Mouse (Mus musculus) neural tube, embryonic 13.5 days (tissue): ENCODE measurements around the gene Unc5cl. TPM values are rescaled to one million over a fixed set of nuclear protein-coding genes. Genes with fewer than 3 reads are reported as not detected.

Experiments used
- ATAC-seq: fragments of 200-750 bp; cut with Nextera tagmentation; 2 replicates; pipeline ENCODE4 v1.8.0; 2017; ENCODE audit warnings: low read depth, mild to moderate bottlenecking, moderate TSS enrichment, moderate library complexity
- H3K27ac ChIP-seq: fragments of 300-500 bp; sonication (generic); replicated peaks from 2 replicates; pipeline ENCODE4 v1.5.1; 2015; ENCODE audit warnings: moderate library complexity, mild to moderate bottlenecking, inconsistent platforms
- H3K27me3 ChIP-seq: fragments of 300-500 bp; sonication (generic); 2 replicates; pipeline ENCODE4 v1.6.1; 2015; ENCODE audit warnings: mild to moderate bottlenecking, inconsistent platforms
- H3K36me3 ChIP-seq: fragments of 300-500 bp; sonication (generic); 2 replicates; pipeline ENCODE4 v1.6.1; 2015; ENCODE audit warnings: mild to moderate bottlenecking, inconsistent platforms
- H3K4me1 ChIP-seq: fragments of 300-500 bp; sonication (generic); replicated peaks from 2 replicates; pipeline ENCODE4 v1.6.1; 2015; ENCODE audit warnings: inconsistent platforms
- H3K4me2 ChIP-seq: fragments of 300-500 bp; sonication (generic); 2 replicates; pipeline ENCODE4 v1.6.1; 2015; ENCODE audit warnings: inconsistent platforms, mild to moderate bottlenecking, moderate library complexity
- H3K4me3 ChIP-seq: fragments of 300-500 bp; sonication (generic); 2 replicates; pipeline ENCODE4 v1.5.1; 2015; ENCODE audit warnings: mild to moderate bottlenecking, inconsistent platforms
- H3K9ac ChIP-seq: fragments of 300-500 bp; sonication (generic); 2 replicates; pipeline ENCODE4 v1.6.1; 2015; ENCODE audit warnings: moderate library complexity, mild to moderate bottlenecking, inconsistent platforms
- H3K9me3 ChIP-seq: fragments of 300-500 bp; sonication (generic); 2 replicates; pipeline ENCODE4 v1.6.1; 2016; ENCODE audit warnings: inconsistent platforms
- WGBS: fragments of 180-500 bp; shearing (Covaris S2); methylation state at CpG from one replicate; pipeline ENCODE4 v1.1.7; 2015; 5-methylcytosine and 5-hydroxymethylcytosine counted together
- polyA plus RNA-seq: library from polyadenylated mRNA; unstranded; fragments of >200 nt; fragmentation: Nextera tagmentation; extraction: Ambion mirVana; gene quantifications from 2 replicates; pipeline ENCODE4 v1.2.1, GENCODE M21; 2015

Unc5cl gene
- polyA plus RNA-seq, 1 experiment from 2014 or later = 0.18 TPM

- Histone ChIP-seq H3K4me1 (no peaks in the 10 kb centered on the region), H3K36me3 (peaks cover 31% of the 10 kb centered on the region), H3K9ac (no peak overlapping the region), H3K9me3 (no peaks in the 10 kb centered on the region), H3K27ac (no peak overlapping the region), H3K4me2 (no peak overlapping the region), H3K4me3 (no peak overlapping the region), H3K27me3 (no peaks in the 10 kb centered on the region)
- ATAC-seq = no peak
- 100% methylated on average over 1 of the region's 1 CpGs for WGBS
Measured at GRCm38 (mm10) chr17:48418781-48419180, 35.9 kb upstream of the Unc5cl start.

DNA sequence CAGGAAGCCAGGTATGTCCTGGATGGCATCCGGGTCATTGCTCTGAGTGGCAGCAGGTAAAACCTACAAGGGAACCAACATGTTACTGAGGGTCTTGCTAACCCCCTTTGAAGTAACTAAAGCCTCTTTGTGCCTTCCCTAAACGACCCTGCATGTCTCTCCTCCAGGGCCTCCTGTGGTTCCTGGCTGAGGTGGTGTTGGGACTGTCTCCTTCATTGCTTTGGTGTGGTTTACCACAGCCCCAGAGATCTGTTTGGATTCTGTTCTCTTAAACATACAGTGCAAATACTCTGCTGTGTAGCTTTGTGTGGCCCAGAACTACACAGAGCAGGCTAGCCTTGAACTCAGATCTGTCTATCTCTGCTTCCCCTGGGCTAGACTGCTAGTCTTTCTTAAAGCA, 35.1 kb upstream of the Unc5cl start:
- H3K9ac ChIP-seq = no peak overlapping the region
- H3K27ac ChIP-seq = no peak overlapping the region
- no peaks in the 10 kb centered on the region for H3K4me1 ChIP-seq
- no peak overlapping the region for H3K4me3 ChIP-seq
- H3K4me2 ChIP-seq = no peak overlapping the region
- no peaks in the 10 kb centered on the region for H3K27me3 ChIP-seq
- H3K9me3 ChIP-seq = no peaks in the 10 kb centered on the region
- peaks cover 26% of the 10 kb centered on the region for H3K36me3 ChIP-seq
- 62% methylated on average over 2 of the region's 2 CpGs for WGBS
- no peak for ATAC-seq

GRCm38 (mm10) chr17:48424237-48424636, 30.5 kb upstream of the Unc5cl start:
- Histone ChIP-seq H3K27me3 (no peaks in the 10 kb centered on the region), H3K4me2 (no peak overlapping the region), H3K36me3 (no peaks in the 10 kb centered on the region), H3K4me3 (no peak overlapping the region), H3K4me1 (peaks cover 17% of the 10 kb centered on the region), H3K9me3 (no peaks in the 10 kb centered on the region), H3K9ac (no peak overlapping the region), H3K27ac (no peak overlapping the region)
- 87% methylated on average over 9 of the region's 9 CpGs for WGBS
- no peak for ATAC-seq

DNA sequence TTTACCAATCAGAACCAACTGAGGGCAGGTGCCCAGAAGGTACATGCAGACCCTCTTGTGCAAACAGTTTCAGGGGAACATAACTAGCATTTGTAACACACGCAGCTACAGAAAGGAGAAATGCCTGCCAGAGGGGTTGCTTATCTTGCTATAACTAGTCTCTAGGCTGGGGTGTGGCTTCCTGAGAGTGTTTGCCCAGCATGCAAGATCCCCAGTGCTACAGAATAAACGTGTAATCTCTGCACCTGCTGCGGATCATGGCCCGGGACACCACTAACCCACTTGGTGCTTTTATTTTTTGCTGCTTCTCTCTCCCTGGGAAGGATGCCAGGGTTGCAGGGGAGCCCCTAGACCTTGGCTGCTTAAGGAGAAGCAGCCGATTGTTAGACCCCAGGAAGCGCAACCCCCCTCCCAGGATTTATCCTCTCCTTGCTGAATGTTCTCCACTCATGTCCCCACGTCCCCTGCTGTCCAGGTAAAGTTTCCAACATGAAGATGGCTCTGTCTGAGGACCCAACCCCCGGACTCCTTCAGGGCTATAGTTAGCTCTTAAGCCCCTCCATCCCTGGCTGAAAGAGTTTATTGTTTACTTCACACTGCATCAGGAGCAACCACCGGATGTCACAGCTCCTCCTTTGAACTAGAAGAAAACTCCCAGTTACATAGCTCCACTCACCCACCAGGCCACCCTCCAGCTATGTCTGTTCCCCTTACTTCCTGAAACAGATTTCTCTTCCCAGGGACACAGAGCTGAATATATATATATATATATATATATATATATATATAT, 28.7 kb upstream of the Unc5cl start:
- no peaks in the 10 kb centered on the region for H3K36me3 ChIP-seq
- 44% methylated on average over 9 of the region's 9 CpGs for WGBS
- H3K4me2 ChIP-seq = no peak overlapping the region
- no peaks in the 10 kb centered on the region for H3K9me3 ChIP-seq
- no peak overlapping the region for H3K27ac ChIP-seq
- no peak for ATAC-seq
- no peaks in the 10 kb centered on the region for H3K27me3 ChIP-seq
- no peak overlapping the region for H3K4me3 ChIP-seq
- no peak overlapping the region for H3K9ac ChIP-seq
- H3K4me1 ChIP-seq = peaks cover 17% of the 10 kb centered on the region

DNA sequence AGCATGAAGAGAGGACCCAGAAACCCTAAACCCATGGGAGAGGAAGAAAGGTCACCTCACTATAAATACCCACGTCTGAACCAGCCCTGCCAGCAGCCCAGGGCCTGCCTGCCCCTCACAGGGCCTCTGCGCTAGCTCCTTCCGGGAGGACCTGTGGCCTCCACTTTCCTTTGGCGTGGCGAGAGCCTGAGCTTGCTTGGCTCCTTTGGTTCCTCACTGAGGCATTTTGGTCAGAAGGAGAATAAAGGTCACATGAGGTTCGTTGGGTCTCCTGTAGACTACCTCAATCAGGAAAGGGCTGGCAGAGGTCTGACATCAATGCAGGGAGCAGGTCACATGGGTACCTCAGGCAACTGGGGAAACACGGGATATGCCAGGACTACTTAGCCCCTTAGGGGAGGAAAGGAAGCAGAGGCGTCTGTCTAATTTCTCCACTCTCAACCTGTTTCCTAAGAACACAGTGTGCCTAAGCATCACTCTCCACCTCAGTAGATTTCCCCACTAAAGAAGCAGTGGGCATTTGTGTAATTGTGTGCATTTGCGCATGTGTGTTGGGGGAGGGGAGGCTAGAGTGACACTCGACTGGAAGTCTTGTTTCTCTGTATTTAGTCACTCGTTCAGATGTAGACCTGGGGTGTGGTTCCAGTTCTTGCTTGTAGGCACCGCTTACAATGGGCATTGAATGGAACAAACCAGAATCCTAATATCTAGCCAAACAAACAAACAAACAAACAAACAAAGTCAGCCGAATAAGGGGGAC, 27.5 kb upstream of the Unc5cl start:
- peaks cover 17% of the 10 kb centered on the region for H3K4me1 ChIP-seq
- no peaks in the 10 kb centered on the region for H3K9me3 ChIP-seq
- H3K27ac ChIP-seq = no peak overlapping the region
- H3K9ac ChIP-seq = no peak overlapping the region
- ATAC-seq = no peak
- 74% methylated on average over 13 of the region's 13 CpGs for WGBS
- H3K27me3 ChIP-seq = no peaks in the 10 kb centered on the region
- no peak overlapping the region for H3K4me3 ChIP-seq
- no peak overlapping the region for H3K4me2 ChIP-seq
- H3K36me3 ChIP-seq = no peaks in the 10 kb centered on the region

GRCm38 (mm10) chr17:48427852-48428530, 26.7 kb upstream of the Unc5cl start:
- Histone ChIP-seq H3K9ac (no peak overlapping the region), H3K4me2 (no peak overlapping the region), H3K4me1 (peaks cover 22% of the 10 kb centered on the region), H3K36me3 (no peaks in the 10 kb centered on the region), H3K27me3 (no peaks in the 10 kb centered on the region), H3K9me3 (no peaks in the 10 kb centered on the region), H3K27ac (no peak overlapping the region), H3K4me3 (no peak overlapping the region)
- no peak for ATAC-seq
- 71% methylated on average over 11 of the region's 11 CpGs for WGBS

DNA sequence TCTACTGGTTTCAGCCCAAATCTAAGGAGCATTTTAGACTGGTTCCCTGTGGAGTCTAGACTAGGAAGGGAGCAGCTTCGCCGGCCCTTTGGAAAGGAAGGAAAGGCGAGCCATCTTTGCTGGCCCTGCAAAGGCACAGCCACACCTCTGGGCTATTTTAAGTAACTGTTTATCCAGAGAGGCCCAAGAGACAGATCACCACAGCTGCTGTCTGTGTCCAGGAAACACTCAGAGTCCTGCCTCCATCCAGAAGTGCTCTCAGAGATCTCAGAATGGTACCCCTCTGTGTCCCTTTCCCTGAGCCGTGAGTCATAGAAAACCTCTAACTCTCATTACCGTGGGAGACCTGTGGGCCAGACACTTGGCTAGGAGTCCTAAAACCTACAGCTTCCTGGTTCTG, 24.3 kb upstream of the Unc5cl start:
- 69% methylated on average over 5 of the region's 5 CpGs for WGBS
- no peaks in the 10 kb centered on the region for H3K36me3 ChIP-seq
- peaks cover 32% of the 10 kb centered on the region for H3K4me1 ChIP-seq
- no peak overlapping the region for H3K4me2 ChIP-seq
- no peaks in the 10 kb centered on the region for H3K9me3 ChIP-seq
- no peaks in the 10 kb centered on the region for H3K27me3 ChIP-seq
- no peak overlapping the region for H3K9ac ChIP-seq
- no peak overlapping the region for H3K27ac ChIP-seq
- ATAC-seq = no peak
- H3K4me3 ChIP-seq = no peak overlapping the region

GRCm38 (mm10) chr17:48431054-48431453, 23.6 kb upstream of the Unc5cl start:
- 75% methylated on average over 5 of the region's 5 CpGs for WGBS
- ATAC-seq = no peak

DNA sequence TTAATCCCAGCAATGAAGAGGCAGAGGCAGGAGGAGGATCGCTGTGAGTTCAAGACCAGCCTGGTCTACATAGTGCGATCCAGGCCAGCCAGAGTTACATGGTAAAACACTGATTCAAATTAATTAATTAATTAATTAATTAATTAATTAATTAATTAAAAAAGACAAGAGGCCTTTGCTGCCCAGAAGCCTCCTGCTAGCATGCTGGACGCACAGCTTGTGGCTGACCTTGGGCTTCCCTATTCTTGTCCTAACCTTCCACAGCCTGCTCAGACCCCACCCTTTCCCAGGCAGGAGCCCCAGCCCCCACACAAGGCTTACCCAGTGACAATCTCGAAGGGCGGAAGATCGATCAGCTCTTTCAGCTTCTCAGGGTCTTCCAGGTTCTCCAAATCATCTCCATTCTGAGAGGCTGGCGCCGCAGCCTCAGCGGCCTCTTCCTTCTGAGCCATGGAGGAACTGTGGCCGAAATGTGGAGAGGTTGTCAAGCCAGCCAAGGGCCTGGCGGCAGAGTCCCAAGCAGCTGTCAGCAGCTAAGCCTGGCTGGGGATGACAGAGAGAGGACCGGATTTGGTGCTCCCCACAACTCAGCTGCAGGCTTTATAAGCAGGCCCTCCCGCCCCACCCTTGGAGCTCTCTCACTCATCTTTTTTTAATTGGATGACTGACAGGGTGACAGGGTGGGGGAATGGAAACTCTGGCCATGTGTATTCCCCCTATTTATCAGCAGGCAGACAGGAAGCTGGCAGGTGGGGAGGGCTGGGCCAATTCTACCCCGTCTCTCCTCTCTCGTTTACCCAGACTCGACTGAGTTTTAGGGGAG, 22.3 kb upstream of the Unc5cl start, which contains the start of gene Apobec2:
Gene Apobec2, minus strand, starts transcription at position 773 of the 823 bp plus-strand sequence.
- H3K36me3 ChIP-seq = no peaks in the 10 kb centered on the region
- peaks cover 33% of the 10 kb centered on the region for H3K4me1 ChIP-seq
- H3K9me3 ChIP-seq = no peaks in the 10 kb centered on the region
- no peak within 1 kb of the TSS for H3K27ac ChIP-seq
- no peak within 1 kb of the TSS for H3K4me2 ChIP-seq
- WGBS = 70% methylated on average over 16 of the region's 16 CpGs
- no peak for ATAC-seq
- no peaks in the 10 kb centered on the region for H3K27me3 ChIP-seq
- peak within 1 kb of the TSS; percentile 31; the same call in 1 of the 2 replicates for H3K9ac ChIP-seq
- no peak within 1 kb of the TSS for H3K4me3 ChIP-seq

More at GRCm38 (mm10) chr17:48431054-48431453, 23.6 kb upstream of the Unc5cl start:
- Histone ChIP-seq H3K36me3 (no peaks in the 10 kb centered on the region), H3K9ac (no peak overlapping the region), H3K27me3 (no peaks in the 10 kb centered on the region), H3K4me3 (no peak overlapping the region), H3K27ac (no peak overlapping the region), H3K4me1 (peaks cover 30% of the 10 kb centered on the region; the same call in 1 of the 2 replicates), H3K9me3 (no peaks in the 10 kb centered on the region), H3K4me2 (no peak overlapping the region)

GRCm38 (mm10) chr17:48433006-48433655, 21.6 kb upstream of the Unc5cl start:
- H3K9me3 ChIP-seq = no peaks in the 10 kb centered on the region
- no peak overlapping the region for H3K4me3 ChIP-seq
- H3K4me1 ChIP-seq = peaks cover 39% of the 10 kb centered on the region
- H3K4me2 ChIP-seq = no peak overlapping the region
- 76% methylated on average over 20 of the region's 20 CpGs for WGBS
- H3K27me3 ChIP-seq = no peaks in the 10 kb centered on the region
- H3K36me3 ChIP-seq = no peaks in the 10 kb centered on the region
- no peak for ATAC-seq
- 0 out of 2 replicates have a peak overlapping the region, but pooled peaks have one; percentile 31 for H3K9ac ChIP-seq
- no peak overlapping the region for H3K27ac ChIP-seq

GRCm38 (mm10) chr17:48433689-48434330, 20.9 kb upstream of the Unc5cl start:
- ATAC-seq = no peak
- 73% methylated on average over 6 of the region's 6 CpGs for WGBS
- H3K27ac ChIP-seq = no peak overlapping the region

More at GRCm38 (mm10) chr17:48433689-48434330, 20.9 kb upstream of the Unc5cl start:
- no peak overlapping the region for H3K9ac ChIP-seq
- no peak overlapping the region for H3K4me2 ChIP-seq
- no peak overlapping the region for H3K4me3 ChIP-seq
- H3K9me3 ChIP-seq = no peaks in the 10 kb centered on the region
- peaks cover 39% of the 10 kb centered on the region for H3K4me1 ChIP-seq
- H3K36me3 ChIP-seq = no peaks in the 10 kb centered on the region
- no peaks in the 10 kb centered on the region for H3K27me3 ChIP-seq
